Mouse (Mus musculus) spleen, embryonic (tissue): ENCODE measurements at regions not wholly inside any gene's neighbourhood (a gene's known extent, or its start where the extent isn't known, plus 50 kb on each side); places are given as distances from the start of the nearest gene placed in this dataset.

Experiments used
- CTCF ChIA-PET: fragments of 350-600 bp; sonication (Branson Sonifier 250); formaldehyde crosslinking; loops from one replicate; lab custom pipeline; 2022; lab: Charles Lee

DNA sequence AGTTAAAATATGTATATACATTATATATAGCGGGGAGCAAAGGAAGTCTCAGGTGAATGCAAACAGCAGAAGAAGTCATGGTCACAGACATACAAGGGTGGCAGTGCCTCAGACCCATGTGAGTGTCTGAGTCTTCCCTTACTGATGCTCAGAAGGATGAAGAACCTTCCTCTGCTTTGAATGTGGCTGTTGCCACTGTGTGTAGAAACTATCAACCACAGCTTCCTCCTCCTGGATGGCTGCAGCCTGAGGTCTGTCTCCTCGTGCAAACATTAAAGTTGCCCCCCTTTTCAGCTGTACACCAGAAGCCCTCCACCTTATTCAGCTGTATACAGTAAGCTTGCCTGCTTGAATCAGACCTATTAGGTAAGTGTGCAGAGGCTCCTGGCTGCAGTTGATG lies 79.4 kb upstream of the Tspan5 start:
- CTCF ChIA-PET: no interaction called here

DNA sequence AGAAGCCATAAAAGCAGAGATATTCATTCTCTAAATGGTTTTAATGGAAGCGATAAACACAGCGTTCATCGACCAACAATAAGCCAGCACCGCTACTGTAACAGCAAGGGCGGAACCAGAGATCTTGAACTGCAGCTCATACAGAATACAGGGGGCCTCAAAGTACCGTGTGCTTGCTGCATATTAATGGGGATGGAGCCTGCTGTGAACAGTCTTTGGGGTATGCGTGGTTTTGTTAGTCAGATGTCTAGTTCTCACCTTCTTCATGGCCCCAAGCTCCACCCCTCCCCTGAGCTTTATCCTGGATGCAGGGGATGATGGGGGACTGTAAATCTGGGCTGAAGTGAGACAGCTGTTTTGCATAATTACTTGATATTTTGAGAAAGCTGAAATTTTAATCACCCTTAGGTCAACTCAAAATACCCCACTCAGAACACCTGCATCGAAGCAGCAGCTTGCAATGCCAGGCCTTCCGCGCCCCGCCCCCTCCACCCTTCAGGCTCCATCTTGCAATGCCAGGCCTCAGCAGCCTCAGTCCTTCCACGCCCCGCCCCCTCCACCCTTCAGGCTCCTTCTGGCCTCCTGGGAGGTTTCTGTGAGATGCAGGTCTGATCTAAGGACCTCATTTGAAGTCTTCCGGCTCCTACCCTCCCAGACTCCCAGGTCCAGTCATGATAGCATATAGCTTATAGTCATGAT lies 73.5 kb upstream of the Tspan5 start:
- CTCF ChIA-PET: no interaction called here

DNA sequence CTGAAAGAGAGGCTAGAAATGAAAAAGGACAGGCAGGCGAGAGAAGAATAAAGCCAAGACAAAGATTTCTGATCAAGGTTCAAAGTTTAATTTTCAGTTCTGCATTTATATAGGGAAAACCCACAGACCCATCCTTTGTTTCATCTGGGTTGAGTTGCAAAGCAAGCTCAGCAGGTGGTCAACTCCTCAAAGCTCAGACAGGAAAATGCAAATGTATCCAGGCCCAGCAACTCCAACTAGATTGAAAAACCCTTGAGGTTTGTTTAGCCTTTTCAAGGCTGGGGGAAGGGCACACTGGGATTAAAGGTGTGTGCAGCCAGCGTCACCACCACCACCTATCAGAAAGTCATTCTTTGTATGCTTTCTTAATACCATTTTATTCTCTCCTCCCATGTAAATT lies 66.1 kb upstream of the Tspan5 start:
- CTCF ChIA-PET: interaction anchor here (0.6 kb wide), 2 partner anchors 79 to 1096 kb away, joined by 3 read pairs; no protein-coding TSS in a partner anchor

DNA sequence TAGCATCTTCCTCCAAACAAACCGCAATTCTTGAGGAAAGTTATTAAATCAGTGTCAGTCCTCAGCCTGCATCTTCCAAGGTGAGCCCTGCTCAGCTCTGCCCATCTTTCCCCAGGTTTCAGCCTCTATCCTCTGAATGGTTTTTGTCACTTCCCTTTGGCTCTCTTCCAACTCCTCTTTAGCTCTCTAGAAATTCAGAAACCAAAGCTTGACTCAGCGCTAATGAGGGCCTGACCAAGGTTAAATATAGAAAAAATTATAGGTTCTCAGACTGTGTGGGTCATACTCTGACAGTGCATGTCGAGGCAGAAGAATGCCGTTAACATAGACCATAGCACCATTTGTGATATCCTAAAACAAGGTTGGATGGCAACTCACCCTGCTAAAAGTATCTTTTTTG lies 63.6 kb upstream of the Tspan5 start:
- CTCF ChIA-PET: no interaction called here

DNA sequence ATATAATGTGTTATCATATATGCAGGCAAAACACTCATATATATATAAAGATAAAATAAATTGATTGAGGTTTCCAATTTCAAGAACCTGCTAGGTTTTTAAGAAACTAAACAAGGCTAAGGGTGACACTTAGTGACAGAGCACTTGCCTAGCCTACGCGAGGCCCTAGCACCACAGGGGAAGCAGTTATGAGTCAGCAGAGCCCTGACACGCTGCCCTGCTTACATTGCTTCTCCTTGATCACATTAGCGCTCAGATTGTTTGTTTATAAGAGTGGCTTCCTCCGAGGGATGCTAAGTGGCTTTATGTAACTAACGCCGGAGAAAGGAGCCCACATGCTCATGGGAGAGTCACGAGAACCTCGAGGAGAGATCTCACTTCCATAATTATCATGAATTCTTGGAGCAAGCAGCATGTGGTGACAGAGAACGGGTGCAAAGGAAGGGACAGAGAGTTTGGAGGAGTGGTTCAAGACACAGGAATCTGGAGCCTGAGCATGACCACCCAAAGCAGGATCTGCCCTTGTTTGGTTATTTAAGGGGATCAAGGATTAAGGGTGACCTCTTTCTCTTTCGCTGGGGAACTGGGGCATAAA lies 55.3 kb upstream of the Tspan5 start:
- CTCF ChIA-PET: no interaction called here

DNA sequence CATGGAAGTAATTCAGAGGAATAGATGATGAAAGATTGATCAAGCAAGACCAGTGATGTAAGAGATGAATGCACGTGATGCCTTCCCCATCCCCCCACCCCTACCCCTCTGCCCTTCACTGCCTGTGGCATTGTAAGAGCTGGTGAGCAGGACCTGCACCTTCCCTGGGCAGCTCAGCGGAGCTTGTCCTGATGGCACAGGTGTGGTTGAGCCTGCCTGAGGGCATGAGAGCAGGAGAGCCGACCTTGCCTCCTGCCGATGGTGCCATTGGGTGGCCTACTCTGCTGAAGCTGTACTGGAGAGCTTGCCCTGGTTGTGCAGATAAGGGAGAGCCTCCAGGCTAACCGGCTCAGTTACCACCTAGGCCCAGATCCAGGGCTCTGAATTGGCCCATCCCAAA lies 53.4 kb upstream of the Tspan5 start:
- CTCF ChIA-PET: no interaction called here
